24 mouse cellular contexts compared by ENCODE assay signal in genomic region chr4:40375439-40376154, GRCm38 (mm10).
DNase-seq lines count a peak whose midpoint lies in the region; ATAC-seq lines count a peak whose summit lies in the region.
"Had no signal": no experiment of that assay in that cellular context is flagged by ENCODE, and none has a peak within 500 bp of the region (broad histone marks: within the 10 kb centered on the region; RNA-seq: fewer than 3 reads in every experiment).

No protein-coding gene starts in this region.

- 0 out of 2 replicates have a peak, but pooled peaks have one; percentile 45 for ATAC-seq in forebrain, embryonic 11.5 days (replicated peaks; ENCODE audit: low FRiP score)
- ATAC-seq in forebrain, embryonic 14.5 days: peak; percentile 87
- peak; percentile 50; the same call in 1 of the 2 replicates for ATAC-seq in neural tube, embryonic 15.5 days (ENCODE audit: low FRiP score)
- ATAC-seq: CD4-positive, CD25-positive, alpha-beta regulatory T cell, adult 4 months; intestine, embryonic 16.5 days had no signal

- H3K9ac ChIP-seq in forebrain, embryonic 11.5 days (ENCODE audit: low read length): no peak overlapping the region
- no peak overlapping the region for H3K9ac ChIP-seq in forebrain, embryonic 14.5 days (ENCODE audit: low read length)
- H3K9ac ChIP-seq in neural tube, embryonic 15.5 days (replicated peaks): no peak overlapping the region
- H3K9ac ChIP-seq: heart, embryonic 15.5 days; limb, embryonic 15.5 days; liver, embryonic 14.5 days; lung, embryonic 15.5 days; neural tube, embryonic 13.5 days had no signal

- 72% methylated on average over 9 of the region's 9 CpGs for WGBS in forebrain, embryonic 11.5 days
- 88% methylated on average over 9 of the region's 9 CpGs for WGBS in forebrain, embryonic 10.5 days
- WGBS in forebrain, embryonic 14.5 days: 40% methylated on average over 9 of the region's 9 CpGs
- 58% methylated on average over 9 of the region's 9 CpGs for WGBS in neural tube, embryonic 15.5 days

- no peak for DNase-seq in forebrain, embryonic 11.5 days (ENCODE audit: low spot score)
- no peak for DNase-seq in forebrain, embryonic 10.5 days (ENCODE audit: extremely low spot score, low spot score)
- DNase-seq in lung, postnatal 36 days: peak; percentile 25
- no peak for DNase-seq in lung, postnatal 10 days
- peak; percentile 58 for DNase-seq in forebrain, embryonic 14.5 days (ENCODE audit: low spot score)
- no peak for DNase-seq in B cell, adult 2 months
- DNase-seq: adrenal gland, postnatal 14 days; cerebellum, adult 8-10 months; gastrocnemius, postnatal 36 days; kidney, adult 9 months; kidney, postnatal 14 days; left cerebral cortex, postnatal 4 days; thymus, adult 2 months; thymus, postnatal 4 days had no signal

- H3K27ac ChIP-seq in forebrain, embryonic 11.5 days (ENCODE audit: low read depth, low read length): no peak overlapping the region
- no peak overlapping the region for H3K27ac ChIP-seq in forebrain, embryonic 10.5 days
- H3K27ac ChIP-seq in forebrain, embryonic 14.5 days (ENCODE audit: low read depth, low read length): no peak overlapping the region
- H3K27ac ChIP-seq in neural tube, embryonic 15.5 days (replicated peaks): no peak overlapping the region
- H3K27ac ChIP-seq: embryonic facial prominence, embryonic 10.5 days; heart, embryonic 15.5 days; limb, embryonic 15.5 days; liver, embryonic 14.5 days; lung, embryonic 15.5 days; neural tube, embryonic 13.5 days had no signal

- no peak overlapping the region for H3K4me2 ChIP-seq in forebrain, embryonic 11.5 days (ENCODE audit: low read depth, low read length, severe bottlenecking)
- no peak overlapping the region for H3K4me2 ChIP-seq in forebrain, embryonic 14.5 days (ENCODE audit: low read length)
- no peak overlapping the region for H3K4me2 ChIP-seq in neural tube, embryonic 15.5 days
- H3K4me2 ChIP-seq: heart, embryonic 15.5 days; limb, embryonic 15.5 days; lung, embryonic 15.5 days; midbrain, embryonic 11.5 days; neural tube, embryonic 13.5 days had no signal

- H3K27me3 ChIP-seq in forebrain, embryonic 11.5 days (ENCODE audit: control insufficient read depth, insufficient read depth, low read length): no peaks in the 10 kb centered on the region
- H3K27me3 ChIP-seq in forebrain, embryonic 10.5 days (ENCODE audit: poor library complexity, severe bottlenecking): no peaks in the 10 kb centered on the region
- no peaks in the 10 kb centered on the region for H3K27me3 ChIP-seq in forebrain, embryonic 14.5 days (replicated peaks; ENCODE audit: control insufficient read depth, insufficient read depth, low read length)
- H3K27me3 ChIP-seq in neural tube, embryonic 15.5 days (replicated peaks): no peaks in the 10 kb centered on the region
- H3K27me3 ChIP-seq: heart, embryonic 15.5 days; limb, embryonic 15.5 days; lung, embryonic 15.5 days; neural tube, embryonic 13.5 days had no signal

- no peak overlapping the region for H3K4me3 ChIP-seq in forebrain, embryonic 11.5 days (ENCODE audit: low read depth, low read length)
- no peak overlapping the region for H3K4me3 ChIP-seq in forebrain, embryonic 10.5 days
- H3K4me3 ChIP-seq in forebrain, embryonic 14.5 days (ENCODE audit: low read depth, low read length): no peak overlapping the region
- H3K4me3 ChIP-seq in neural tube, embryonic 15.5 days (replicated peaks): no peak overlapping the region
- H3K4me3 ChIP-seq: embryonic facial prominence, embryonic 10.5 days; heart, embryonic 15.5 days; limb, embryonic 15.5 days; lung, embryonic 15.5 days; neural tube, embryonic 13.5 days had no signal

- no peaks in the 10 kb centered on the region for H3K4me1 ChIP-seq in forebrain, embryonic 11.5 days (replicated peaks; ENCODE audit: control insufficient read depth, insufficient read depth, low read length)
- peaks cover 11% of the 10 kb centered on the region for H3K4me1 ChIP-seq in forebrain, embryonic 10.5 days
- 0 out of 2 replicates have a peak, but pooled peaks cover 4% of the 10 kb centered on the region for H3K4me1 ChIP-seq in forebrain, embryonic 14.5 days (ENCODE audit: control insufficient read depth, insufficient read depth, low read length)
- H3K4me1 ChIP-seq in neural tube, embryonic 15.5 days: peaks cover 7% of the 10 kb centered on the region
- H3K4me1 ChIP-seq: embryonic facial prominence, embryonic 10.5 days; heart, embryonic 15.5 days; limb, embryonic 15.5 days; lung, embryonic 15.5 days had no signal

- H3K9me3 ChIP-seq in forebrain, embryonic 11.5 days (ENCODE audit: control insufficient read depth, low read length): no peaks in the 10 kb centered on the region
- H3K9me3 ChIP-seq in forebrain, embryonic 10.5 days: no peaks in the 10 kb centered on the region
- H3K9me3 ChIP-seq in forebrain, embryonic 14.5 days (replicated peaks; ENCODE audit: control insufficient read depth, low read length): no peaks in the 10 kb centered on the region
- H3K9me3 ChIP-seq in neural tube, embryonic 15.5 days (replicated peaks): no peaks in the 10 kb centered on the region
- H3K9me3 ChIP-seq: embryonic facial prominence, embryonic 10.5 days; heart, embryonic 15.5 days; limb, embryonic 15.5 days; lung, embryonic 15.5 days; neural tube, embryonic 13.5 days had no signal

- H3K36me3 ChIP-seq in forebrain, embryonic 11.5 days (ENCODE audit: control insufficient read depth, insufficient read depth, low read length): no peaks in the 10 kb centered on the region
- H3K36me3 ChIP-seq in forebrain, embryonic 10.5 days (replicated peaks): no peaks in the 10 kb centered on the region
- H3K36me3 ChIP-seq in forebrain, embryonic 14.5 days (ENCODE audit: control insufficient read depth, insufficient read depth, low read length): no peaks in the 10 kb centered on the region
- H3K36me3 ChIP-seq in neural tube, embryonic 15.5 days: no peaks in the 10 kb centered on the region
- H3K36me3 ChIP-seq: embryonic facial prominence, embryonic 10.5 days; heart, embryonic 15.5 days; limb, embryonic 15.5 days; lung, embryonic 15.5 days; neural tube, embryonic 13.5 days had no signal

Comparison
In these comparisons a context has a peak if more than half of its experiments do, and no peak if none do; other contexts are left out.
1. DNase-seq: peak in lung, postnatal 36 days (single experiment) and forebrain, embryonic 14.5 days (single experiment); none in forebrain, embryonic 11.5 days (single experiment), forebrain, embryonic 10.5 days (single experiment), lung, postnatal 10 days (single experiment) and B cell, adult 2 months (0 of 2).
2. Peak in every context shown above with its lines, with median percentiles within 50 percentile points of each other: ATAC-seq.